Mouse (Mus musculus): ENCODE data around the gene Gm2a.

GRCm38 (mm10) chr11:55071344-55071743 lies 26.6 kb upstream of the Gm2a start:
- TF ChIP-seq HCFC1 (IDR thresholded peaks at IDR 0.05; ENCODE audit: borderline replicate concordance, insufficient read depth, low read length) = no peak
- TF ChIP-seq CHD2 (IDR thresholded peaks at IDR 0.05; ENCODE audit: low read depth, low read length) = peak; percentile 91
- TF ChIP-seq ZNF384 (IDR thresholded peaks at IDR 0.05; ENCODE audit: low read depth, low read length) = no peak
- no peak for TF ChIP-seq ZC3H11A (IDR thresholded peaks at IDR 0.05; ENCODE audit: borderline replicate concordance, low read depth, low read length)
- no peak for TF ChIP-seq MAFK (IDR thresholded peaks at IDR 0.05; ENCODE audit: insufficient read depth, low read depth, low read length)
